Mouse (Mus musculus): Measurements from ENCODE around the gene Dhx8.

Dhx8 gene

DNA sequence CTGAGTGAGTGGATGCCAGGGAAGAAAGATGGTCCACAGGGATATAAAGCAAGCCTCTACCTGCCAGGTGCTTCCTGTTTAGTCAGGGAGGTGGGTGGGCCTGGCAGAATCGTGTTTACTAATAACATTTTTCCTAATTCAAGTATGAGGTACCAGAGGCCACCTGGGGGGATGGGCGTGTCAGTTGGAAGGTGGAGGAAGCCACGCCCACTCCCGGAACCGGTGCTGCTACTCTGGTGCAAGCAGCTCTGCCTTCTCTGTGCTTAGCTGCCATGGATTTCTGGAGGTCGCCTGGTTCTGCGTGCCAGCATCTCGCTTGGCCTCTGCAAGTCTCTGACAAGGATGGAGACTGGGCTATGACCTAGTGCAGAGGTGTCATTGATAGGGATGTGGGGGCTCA, 65.4 kb downstream of the Dhx8 start:
- no peak for DNase-seq (ENCODE audit: low read depth, low spot score)

DNA sequence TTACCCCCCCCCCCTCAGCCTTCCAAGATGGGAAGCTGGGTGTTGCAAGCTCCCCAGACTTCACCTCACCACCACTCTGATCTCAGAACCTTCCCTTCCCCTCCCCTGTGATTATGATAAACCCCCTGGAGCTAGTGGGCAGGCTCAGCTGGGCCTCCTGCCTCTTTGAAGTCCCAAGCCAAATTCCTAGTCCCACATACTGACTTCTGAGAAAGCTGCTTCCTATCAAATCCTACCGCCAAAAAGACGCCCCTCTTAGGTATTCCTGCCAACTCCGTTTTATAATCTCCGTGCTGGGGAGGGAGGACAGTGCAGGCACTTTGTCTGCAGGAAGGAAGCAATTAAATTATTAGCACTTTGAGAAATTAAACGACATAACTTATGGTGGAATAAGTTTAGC, 68.7 kb downstream of the Dhx8 start:
- peak; percentile 37 for DNase-seq (ENCODE audit: low read depth, low spot score)

GRCm38 (mm10) chr11:101805113-101805704, 72.5 kb downstream of the Dhx8 start:
- no peak for DNase-seq (ENCODE audit: low read depth, low spot score)

DNA sequence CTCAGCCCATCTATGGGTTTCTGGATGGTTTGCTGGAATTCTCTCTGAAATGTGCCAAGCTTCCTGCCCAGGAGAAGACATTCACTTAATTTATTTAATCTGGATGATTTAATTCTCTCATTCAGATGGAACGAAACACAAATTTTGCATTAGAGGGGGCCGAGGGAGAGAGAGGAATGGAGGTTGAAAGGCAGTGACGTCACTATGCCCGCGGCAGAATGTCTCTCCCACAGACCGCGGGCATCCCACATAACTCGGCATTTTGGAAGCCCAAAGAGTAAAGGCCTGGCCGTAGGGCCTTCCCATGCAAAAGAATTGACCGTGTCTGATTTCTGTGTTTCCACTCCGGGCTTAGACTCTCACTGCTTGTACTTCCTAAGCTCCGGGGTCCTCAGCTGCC, 74.0 kb downstream of the Dhx8 start:
- DNase-seq (ENCODE audit: low read depth, low spot score) = no peak

DNA sequence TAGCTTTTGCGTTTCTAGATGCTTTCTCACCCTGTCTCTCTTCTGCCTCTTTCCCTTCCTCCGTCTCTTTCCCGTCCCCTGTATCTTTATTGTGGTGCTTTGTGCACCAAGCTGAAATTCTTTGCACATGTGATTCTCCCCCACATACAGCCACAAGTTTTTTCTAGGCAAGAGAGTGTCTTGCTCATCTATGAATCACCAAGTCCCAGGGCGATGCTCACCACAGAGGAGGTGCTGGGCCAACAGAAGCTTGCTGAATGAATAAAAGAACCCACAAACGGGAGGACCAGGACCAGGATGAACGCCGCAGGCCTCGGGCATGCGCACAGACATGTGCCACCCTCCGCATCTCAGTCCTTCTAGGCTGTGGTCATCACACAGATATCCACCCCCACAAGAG, 74.5 kb downstream of the Dhx8 start:
- no peak for DNase-seq (ENCODE audit: low read depth, low spot score)

GRCm38 (mm10) chr11:101809060-101809828, 76.5 kb downstream of the Dhx8 start:
- no peak for DNase-seq (ENCODE audit: low read depth, low spot score)

- peak; percentile 79 for DNase-seq (ENCODE audit: low read depth, low spot score)
Observed at GRCm38 (mm10) chr11:101813259-101813658, 80.5 kb downstream of the Dhx8 start.

GRCm38 (mm10) chr11:101814375-101815102, 81.8 kb downstream of the Dhx8 start:
- peak; percentile 91 for DNase-seq (ENCODE audit: low read depth, low spot score)

DNA sequence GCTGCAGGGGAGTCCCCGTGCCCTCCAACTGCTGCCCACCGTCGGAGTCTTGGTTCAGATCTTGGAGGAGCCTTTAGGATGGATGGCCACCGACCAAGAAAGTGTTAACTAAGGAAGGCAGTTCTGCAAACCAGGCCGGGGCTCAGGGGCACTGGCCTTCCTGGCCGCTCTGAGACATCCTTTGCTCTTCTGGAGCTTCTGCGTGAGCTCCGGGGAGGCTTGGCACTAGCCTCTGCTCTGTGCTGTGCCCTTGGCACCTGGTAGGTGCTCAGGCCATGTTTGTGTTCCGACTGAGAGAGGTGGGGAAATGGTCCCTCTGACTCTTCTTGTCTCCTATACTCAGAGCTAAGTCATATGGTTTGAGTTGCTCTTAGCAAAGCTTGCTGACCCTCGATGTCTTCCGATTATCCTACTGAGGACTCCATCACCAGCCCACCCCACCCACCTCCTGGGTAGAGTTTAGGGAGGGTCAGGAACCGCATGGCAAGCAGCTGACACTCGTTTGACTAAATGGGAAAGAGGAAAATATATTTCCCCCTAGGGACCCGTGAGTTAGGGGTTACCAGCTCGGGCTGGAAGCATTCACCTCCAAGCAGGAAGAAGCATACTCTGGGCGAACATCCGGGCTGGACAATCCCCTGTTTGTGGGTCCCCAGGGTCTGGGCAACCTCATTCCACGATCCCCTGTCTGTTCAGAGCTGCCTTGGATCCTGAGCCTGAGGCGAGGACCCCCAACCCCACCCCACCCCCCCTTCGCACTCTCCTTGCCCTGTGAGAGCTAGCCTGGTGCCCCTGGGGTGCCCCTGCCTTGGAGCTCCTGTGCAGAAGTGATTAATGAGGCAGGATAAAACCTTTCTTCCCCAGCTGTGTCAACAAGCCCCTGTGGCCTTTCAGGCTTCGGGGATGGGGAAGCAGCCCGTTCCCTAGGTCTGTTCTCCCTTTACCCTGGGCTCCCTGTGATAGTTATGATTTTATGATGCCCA, 82.7 kb downstream of the Dhx8 start:
- no peak for DNase-seq (ENCODE audit: low read depth, low spot score)
